Mouse (Mus musculus) forebrain, postnatal 0 days (tissue): ENCODE measurements around the gene Olfr329-ps. TPM values are rescaled to one million over a fixed set of nuclear protein-coding genes. Genes with fewer than 3 reads are reported as not detected.
"Not testable (repeated sequence)": the region's sequence is repeated elsewhere in the genome, so short reads cannot be mapped to it uniquely, and the experiment has no call there.

Source experiments
- ATAC-seq: fragments of 200-750 bp; cut with Nextera tagmentation; 2 replicates; pipeline ENCODE4 v1.8.0; 2017; ENCODE audit warnings: mild to moderate bottlenecking, moderate library complexity
- DNase-seq: peaks from one replicate; pipeline ENCODE4 v3.0.0-alpha.2; 2015
- H3K27ac ChIP-seq: fragments of 300-500 bp; sonication (generic); 2 replicates; pipeline ENCODE4 v1.5.1; 2014; ENCODE audit warnings: low read depth, mild to moderate bottlenecking, antibody characterized with exemption, low read length, moderate library complexity, mixed read lengths
- H3K27me3 ChIP-seq: fragments of 300-500 bp; sonication (generic); 2 replicates; pipeline ENCODE4 v1.6.1; 2014; ENCODE audit warnings: mild to moderate bottlenecking, low read length, mixed read lengths; ENCODE audit not compliant: insufficient read depth
- H3K36me3 ChIP-seq: fragments of 300-500 bp; sonication (generic); 2 replicates; pipeline ENCODE4 v1.6.1; 2014; ENCODE audit warnings: mild to moderate bottlenecking, moderate library complexity; ENCODE audit not compliant: insufficient read depth
- H3K4me1 ChIP-seq: fragments of 300-500 bp; sonication (generic); 2 replicates; pipeline ENCODE4 v1.6.1; 2014; ENCODE audit warnings: antibody characterized with exemption; ENCODE audit not compliant: insufficient read depth
- H3K4me2 ChIP-seq: fragments of 300-500 bp; sonication (generic); 2 replicates; pipeline ENCODE4 v1.6.1; 2014; ENCODE audit warnings: low read depth, mild to moderate bottlenecking, moderate library complexity
- H3K4me3 ChIP-seq: fragments of 300-500 bp; sonication (generic); 2 replicates; pipeline ENCODE4 v1.5.1; 2014; ENCODE audit warnings: low read depth, low read length, mixed read lengths
- H3K9ac ChIP-seq: fragments of 300-500 bp; sonication (generic); 2 replicates; pipeline ENCODE4 v1.6.1; 2014; ENCODE audit warnings: mild to moderate bottlenecking
- H3K9me3 ChIP-seq: fragments of 300-500 bp; sonication (generic); 2 replicates; pipeline ENCODE4 v1.6.1; 2016; ENCODE audit warnings: low read length
- CTCF ChIP-seq: sonication (generic); IDR thresholded peaks from 2 replicates; pipeline ENCODE4 v1.5.1; 2016; ENCODE audit warnings: antibody characterized with exemption, control low read depth, low read depth
- WGBS: fragments of 180-500 bp; shearing (Covaris S2); extraction: QIAGEN DNeasy Blood & Tissue Kit; methylation state at CpG from one replicate; pipeline ENCODE4 v1.1.7; 2014; 5-methylcytosine and 5-hydroxymethylcytosine counted together
- polyA plus RNA-seq: library from polyadenylated mRNA; unstranded; fragments of >200 nt; fragmentation: Nextera tagmentation; extraction: Ambion mirVana; gene quantifications from 2 replicates; pipeline ENCODE4 v1.2.1, GENCODE M21; 2015
- total RNA-seq: library from RNA; depleted of rRNA; stranded (reverse); fragments of >200 nt; gene quantifications from 2 replicates; pipeline ENCODE4 v1.2.3, GENCODE M21; 2014

Olfr329-ps gene
- total and polyA plus RNA-seq, 2 experiments from 2014 or later, result not detected

GRCm38 (mm10) chr11:58555536-58555935 lies 9.3 kb upstream of the Olfr329-ps start, which contains the start of gene Olfr328:
Gene Olfr328 (minus strand): TSS chr11:58555636.
- ATAC-seq, result no peak
- H3K4me2 ChIP-seq, result no peak within 1 kb of the TSS
- no peaks in the 10 kb centered on the region for H3K27me3 ChIP-seq
- no peak for DNase-seq
- no peak within 1 kb of the TSS for H3K4me3 ChIP-seq
- no peak within 1 kb of the TSS for H3K27ac ChIP-seq
- TF ChIP-seq CTCF, result no peak
- no peaks in the 10 kb centered on the region for H3K9me3 ChIP-seq
- no peak within 1 kb of the TSS for H3K9ac ChIP-seq
- no peaks in the 10 kb centered on the region for H3K36me3 ChIP-seq
- WGBS, result 68% methylated on average over 1 of the region's 1 CpGs
- H3K4me1 ChIP-seq, result no peaks in the 10 kb centered on the region

- not testable (repeated sequence) for H3K9me3 ChIP-seq, H3K36me3 ChIP-seq, ATAC-seq, H3K4me3 ChIP-seq, H3K27ac ChIP-seq, DNase-seq, H3K4me1 ChIP-seq, H3K4me2 ChIP-seq, H3K9ac ChIP-seq, H3K27me3 ChIP-seq
These were observed 11.5 kb downstream of the Olfr329-ps start, which contains the start of gene Olfr330 for GRCm38 (mm10) chr11:58534736-58535135. Gene Olfr330 (minus strand): TSS chr11:58534836.

- not testable (repeated sequence) for H3K4me2 ChIP-seq, H3K36me3 ChIP-seq, ATAC-seq, H3K9ac ChIP-seq, H3K27ac ChIP-seq, H3K4me1 ChIP-seq, DNase-seq, H3K9me3 ChIP-seq, H3K27me3 ChIP-seq, H3K4me3 ChIP-seq
- 95% methylated on average over 4 of the region's 9 CpGs for WGBS
These were observed 26.5 kb downstream of the Olfr329-ps start for GRCm38 (mm10) chr11:58519756-58520155.

- not testable (repeated sequence) for H3K4me3 ChIP-seq, H3K9ac ChIP-seq, H3K27ac ChIP-seq, H3K27me3 ChIP-seq, H3K4me2 ChIP-seq, ATAC-seq, H3K9me3 ChIP-seq, H3K4me1 ChIP-seq, H3K36me3 ChIP-seq, DNase-seq
- WGBS, result 93% methylated on average over 17 of the region's 18 CpGs
These were observed 27.3 kb downstream of the Olfr329-ps start for GRCm38 (mm10) chr11:58518916-58519315.

- not testable (repeated sequence) for H3K4me1 ChIP-seq, H3K27me3 ChIP-seq, H3K27ac ChIP-seq, DNase-seq, ATAC-seq, H3K36me3 ChIP-seq, H3K4me2 ChIP-seq, H3K9ac ChIP-seq, H3K9me3 ChIP-seq, H3K4me3 ChIP-seq
- WGBS, result 82% methylated on average over 19 of the region's 19 CpGs
These were observed 37.2 kb downstream of the Olfr329-ps start for GRCm38 (mm10) chr11:58509058-58509457.

- not testable (repeated sequence) for H3K4me3 ChIP-seq, H3K9me3 ChIP-seq, H3K9ac ChIP-seq, H3K36me3 ChIP-seq, H3K27me3 ChIP-seq, ATAC-seq, H3K4me2 ChIP-seq, H3K4me1 ChIP-seq, DNase-seq, H3K27ac ChIP-seq
These were observed 43.8 kb downstream of the Olfr329-ps start, which contains the start of gene Olfr331 for GRCm38 (mm10) chr11:58502472-58502871. Gene Olfr331 (minus strand): TSS chr11:58502572.

GRCm38 (mm10) chr11:58499290-58499689 lies 46.9 kb downstream of the Olfr329-ps start:
- peak; percentile 67 for TF ChIP-seq CTCF
- 46% methylated on average over 3 of the region's 3 CpGs for whole genome bisulfite sequencing
- ATAC-seq (peak; percentile 54; the same call in 1 of the 2 replicates), DNase-seq (peak; percentile 64)
- no peaks in the 10 kb centered on the region for H3K27me3 ChIP-seq
- no peak overlapping the region for H3K4me2 ChIP-seq
- no peaks in the 10 kb centered on the region for H3K9me3 ChIP-seq
- H3K4me3 ChIP-seq, result no peak overlapping the region
- no peak overlapping the region for H3K27ac ChIP-seq
- no peaks in the 10 kb centered on the region for H3K36me3 ChIP-seq
- no peak overlapping the region for H3K9ac ChIP-seq
- H3K4me1 ChIP-seq, result no peaks in the 10 kb centered on the region

GRCm38 (mm10) chr11:58498761-58499160 lies 47.5 kb downstream of the Olfr329-ps start:
- WGBS, result 84% methylated on average over 9 of the region's 9 CpGs
- H3K4me2 ChIP-seq, result no peak overlapping the region
- no peak overlapping the region for H3K4me3 ChIP-seq
- no peaks in the 10 kb centered on the region for H3K36me3 ChIP-seq
- DNase-seq (no peak), ATAC-seq (no peak)
- H3K9ac ChIP-seq, result no peak overlapping the region
- TF ChIP-seq CTCF, result no peak
- no peaks in the 10 kb centered on the region for H3K27me3 ChIP-seq
- no peak overlapping the region for H3K27ac ChIP-seq
- H3K9me3 ChIP-seq, result no peaks in the 10 kb centered on the region
- no peaks in the 10 kb centered on the region for H3K4me1 ChIP-seq
